Mouse (Mus musculus) G1E (cell line): ENCODE measurements around the gene Iqgap2.

Experiments used
- CTCF ChIP-seq: IDR thresholded peaks from 2 replicates; pipeline ENCODE4 v1.5.1; 2012; ENCODE audit warnings: low read depth, low read length, inconsistent platforms, mixed read lengths
- GATA1 ChIP-seq: IDR thresholded peaks from 2 replicates; pipeline ENCODE4 v1.6.1; 2012; ENCODE audit warnings: borderline replicate concordance, low read length, inconsistent platforms, mixed read lengths
- GATA2 ChIP-seq: IDR thresholded peaks from 2 replicates; pipeline ENCODE4 v1.6.1; 2012; ENCODE audit warnings: low read depth, low read length, inconsistent platforms, borderline replicate concordance
- POLR2AphosphoS5 ChIP-seq: IDR thresholded peaks from 2 replicates; pipeline ENCODE4 v1.6.1; 2012; ENCODE audit warnings: low read depth, low read length, inconsistent platforms; ENCODE audit not compliant: insufficient replicate concordance
- TAL1 ChIP-seq: conservative IDR thresholded peaks from 2 replicates; pipeline ENCODE4 v1.6.1; 2012; ENCODE audit warnings: low read depth, low read length, inconsistent platforms, mixed read lengths

DNA sequence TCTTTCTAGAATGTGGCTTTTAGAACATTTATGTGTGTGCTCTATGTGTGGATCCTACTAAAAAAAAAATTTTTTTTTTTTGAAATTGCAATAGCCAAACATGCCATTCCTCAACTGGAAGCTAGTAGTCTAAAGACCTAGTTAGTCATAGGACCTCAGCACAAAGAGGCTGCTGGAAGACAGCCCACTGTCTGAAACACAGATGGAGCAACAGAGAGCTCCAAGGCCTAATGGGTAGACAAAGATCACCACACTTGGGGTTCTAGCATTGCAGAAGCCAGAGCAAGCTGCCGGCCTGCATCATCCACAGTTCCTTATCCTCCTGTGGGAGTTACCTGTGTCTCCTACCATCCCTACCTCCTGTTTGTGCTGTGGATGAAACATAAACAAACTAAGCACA is 251.3 kb downstream of the Iqgap2 start:
- TF ChIP-seq POLR2AphosphoS5: no peak
- no peak for TF ChIP-seq GATA1
- no peak for TF ChIP-seq CTCF
- TF ChIP-seq GATA2: no peak
- no peak for TF ChIP-seq TAL1
